Mouse (Mus musculus) layer of hippocampus, postnatal 25 days (tissue): ENCODE measurements at regions not wholly inside any gene's neighbourhood (a gene's known extent, or its start where the extent isn't known, plus 50 kb on each side); places are given as distances from the start of the nearest gene placed in this dataset.

Source experiments
- DNase-seq, 2 experiments: peaks; one replicate each; pipeline ENCODE4 v3.0.0; 2022; ENCODE audit warnings: mixed read lengths in 2 of 2, low spot score in 1 of 2; ENCODE audit errors: extremely low spot score in 1 of 2

GRCm38 (mm10) chr10:6053207-6053606 lies 131.0 kb upstream of the Rgs17 start:
- no peak for DNase-seq

- DNase-seq: no peak
These were observed 121.2 kb upstream of the Rgs17 start for GRCm38 (mm10) chr10:6043358-6043757.

GRCm38 (mm10) chr10:6039771-6040170 lies 117.6 kb upstream of the Rgs17 start:
- no peak for DNase-seq

GRCm38 (mm10) chr10:6035792-6036487 lies 113.7 kb upstream of the Rgs17 start:
- DNase-seq: peak; percentile 84 to 94

- no peak for DNase-seq
These were observed 110.3 kb upstream of the Rgs17 start for GRCm38 (mm10) chr10:6032469-6032868.

GRCm38 (mm10) chr10:6027551-6027950 lies 105.4 kb upstream of the Rgs17 start:
- DNase-seq: no peak

GRCm38 (mm10) chr10:6026317-6026716 lies 104.1 kb upstream of the Rgs17 start:
- no peak for DNase-seq

- DNase-seq: no peak
These were observed 100.5 kb upstream of the Rgs17 start for GRCm38 (mm10) chr10:6022609-6023283.

GRCm38 (mm10) chr10:6020944-6021684 lies 98.9 kb upstream of the Rgs17 start:
- no peak for DNase-seq

GRCm38 (mm10) chr10:6013743-6014142 lies 91.5 kb upstream of the Rgs17 start:
- DNase-seq: no peak

- DNase-seq: no peak
These were observed 89.3 kb upstream of the Rgs17 start for GRCm38 (mm10) chr10:6011541-6011940.

GRCm38 (mm10) chr10:6011029-6011428 lies 88.8 kb upstream of the Rgs17 start:
- DNase-seq: no peak

- no peak for DNase-seq
These were observed 85.2 kb upstream of the Rgs17 start for GRCm38 (mm10) chr10:6007238-6007972.

- DNase-seq: no peak
These were observed 59.2 kb upstream of the Rgs17 start for GRCm38 (mm10) chr10:5981433-5981832.

- DNase-seq: no peak
These were observed 56.3 kb upstream of the Rgs17 start for GRCm38 (mm10) chr10:5978534-5978933.
